Mouse (Mus musculus) NIH3T3 (cell line): ENCODE results near the gene Rufy3.
A peak's percentile ranks its signal among the peaks of the same experiment; 100 is the strongest.

Source experiments
- DNase-seq: peaks from one replicate; pipeline ENCODE4 v3.0.0-alpha.2; 2012; ENCODE audit warnings: low read depth

Rufy3 gene

DNA sequence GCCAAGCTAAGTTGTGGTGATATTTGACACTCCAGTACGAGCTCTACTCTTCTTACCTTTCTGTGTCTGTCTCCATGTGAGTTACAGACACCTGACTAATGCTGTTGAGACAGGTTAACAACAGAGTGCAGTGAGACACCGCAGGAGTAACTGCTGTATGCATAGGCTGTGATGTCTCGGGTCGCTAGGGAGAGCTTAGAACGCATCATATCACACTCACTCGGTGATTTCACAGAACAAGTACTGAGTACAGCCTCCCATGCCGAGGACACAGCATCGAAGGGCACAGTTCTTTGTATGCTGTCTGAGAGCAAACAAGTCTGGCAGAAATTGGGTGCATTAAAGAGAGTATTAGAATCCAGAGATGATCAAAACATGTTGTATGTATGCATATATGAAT lies 65.1 kb downstream of the Rufy3 start:
- DNase-seq: no peak

DNA sequence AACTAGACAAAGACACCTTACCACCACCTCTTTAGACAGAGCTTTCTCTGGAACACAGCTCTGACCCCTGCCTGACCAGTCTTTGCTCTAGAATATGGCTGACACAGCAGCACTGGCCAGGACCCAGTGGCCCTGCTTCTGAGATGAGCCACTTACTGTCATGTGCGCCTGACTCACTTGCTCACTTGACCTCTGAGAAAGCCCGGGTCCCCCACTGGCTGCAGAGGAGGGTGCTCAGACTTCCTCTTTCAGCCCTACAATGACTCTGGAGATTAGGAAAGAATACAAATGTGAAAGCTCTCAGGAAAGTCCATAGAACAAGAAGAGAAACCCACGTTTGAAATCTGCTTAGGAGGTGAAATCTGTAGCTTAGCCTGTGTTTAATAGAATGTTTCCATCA lies 66.0 kb downstream of the Rufy3 start:
- DNase-seq: peak; percentile 68

DNA sequence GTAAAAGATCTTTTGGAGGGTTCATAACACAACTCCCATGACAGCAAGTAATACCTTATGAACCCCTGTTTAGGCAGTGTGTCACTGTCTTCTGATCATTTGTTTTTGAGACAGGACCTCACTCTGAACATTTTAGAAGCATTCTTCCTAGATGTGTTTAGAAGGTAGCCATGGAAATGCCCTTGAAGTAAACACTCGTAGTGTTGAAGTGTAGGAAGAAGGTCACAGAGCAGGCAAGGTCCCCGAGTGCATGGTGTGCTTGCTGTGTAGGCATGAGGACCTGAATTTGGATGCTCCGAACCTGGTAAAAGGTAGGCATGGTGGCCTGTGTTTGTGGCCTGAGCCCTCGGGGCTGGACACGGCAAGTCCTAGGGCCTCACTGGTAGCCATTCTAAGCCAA lies 66.7 kb downstream of the Rufy3 start:
- no peak for DNase-seq

DNA sequence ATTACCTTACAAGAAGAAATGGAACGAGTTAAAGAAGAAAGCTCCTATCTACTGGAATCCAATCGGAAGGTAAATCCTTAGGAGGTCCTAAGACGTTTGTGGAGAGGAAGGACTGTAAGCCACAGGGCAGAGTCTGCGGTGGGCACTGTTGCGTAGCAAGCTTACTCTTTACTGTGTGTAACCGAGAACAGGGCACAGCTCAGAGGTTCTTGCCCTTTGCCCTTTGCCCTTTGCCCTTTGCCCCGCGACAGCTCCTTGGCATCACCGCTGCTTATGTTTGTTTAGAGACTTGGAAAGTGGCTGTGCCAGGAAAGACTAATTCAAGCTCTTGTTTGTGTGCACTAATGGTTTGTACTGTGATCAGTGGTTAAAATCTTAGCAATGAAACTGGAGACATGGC lies 67.6 kb downstream of the Rufy3 start:
- DNase-seq: no peak

DNA sequence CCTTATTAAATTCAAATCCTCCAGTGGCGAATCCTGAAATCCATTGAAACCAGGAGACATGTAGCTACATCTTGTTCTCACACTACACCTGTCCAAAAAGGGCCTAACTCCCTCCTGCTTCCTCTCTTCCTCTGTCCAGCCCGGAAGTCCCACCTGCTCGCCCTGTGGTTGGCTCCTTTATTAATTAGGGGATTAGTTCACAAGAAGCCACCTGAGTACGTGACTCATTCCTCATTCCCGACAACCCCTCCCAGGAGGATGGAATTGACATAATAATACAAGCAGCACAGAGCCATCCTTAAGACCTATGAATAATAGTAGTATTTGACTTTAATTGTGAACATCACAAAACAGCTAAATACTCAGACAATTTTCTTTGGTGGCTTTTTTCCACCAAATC lies 69.2 kb downstream of the Rufy3 start:
- no peak for DNase-seq

DNA sequence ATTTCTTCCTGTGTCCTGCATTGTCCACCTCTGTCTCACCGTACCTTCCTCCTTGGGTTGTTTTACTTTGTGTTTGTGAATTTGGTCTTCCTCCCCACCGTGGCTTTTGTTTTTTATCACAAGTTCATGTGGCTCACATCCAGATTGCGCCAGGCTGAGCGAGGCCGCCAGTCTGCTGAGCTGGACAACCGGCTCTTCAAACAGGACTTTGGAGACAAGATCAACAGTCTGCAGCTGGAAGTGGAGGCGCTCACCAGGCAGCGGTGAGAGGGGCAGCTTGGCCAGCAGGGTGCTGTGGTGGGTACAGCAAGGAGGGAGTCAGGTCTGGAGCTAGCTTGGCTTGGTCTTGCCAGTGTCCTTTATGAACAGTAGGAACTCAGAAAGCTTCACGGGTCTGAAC lies 77.9 kb downstream of the Rufy3 start:
- DNase-seq: no peak

DNA sequence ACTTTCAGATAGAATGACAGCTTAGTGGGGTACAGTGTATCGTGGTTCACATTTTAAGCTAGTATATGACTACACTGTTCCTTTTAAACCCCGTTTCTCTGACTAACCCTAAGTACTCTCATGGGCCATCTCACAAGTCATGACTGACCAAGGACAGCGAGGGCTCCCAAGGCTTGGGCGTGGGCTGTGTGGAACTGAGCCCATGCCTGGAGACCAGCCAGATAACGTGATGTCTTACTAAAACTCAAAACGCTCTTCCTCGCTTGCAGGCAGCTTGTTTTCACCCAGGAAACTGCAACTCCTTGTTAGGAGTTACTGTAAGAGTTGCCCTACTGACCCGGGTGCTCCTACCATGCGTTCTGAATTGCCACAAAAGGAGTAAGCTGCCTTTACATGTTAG lies 78.7 kb downstream of the Rufy3 start:
- no peak for DNase-seq

DNA sequence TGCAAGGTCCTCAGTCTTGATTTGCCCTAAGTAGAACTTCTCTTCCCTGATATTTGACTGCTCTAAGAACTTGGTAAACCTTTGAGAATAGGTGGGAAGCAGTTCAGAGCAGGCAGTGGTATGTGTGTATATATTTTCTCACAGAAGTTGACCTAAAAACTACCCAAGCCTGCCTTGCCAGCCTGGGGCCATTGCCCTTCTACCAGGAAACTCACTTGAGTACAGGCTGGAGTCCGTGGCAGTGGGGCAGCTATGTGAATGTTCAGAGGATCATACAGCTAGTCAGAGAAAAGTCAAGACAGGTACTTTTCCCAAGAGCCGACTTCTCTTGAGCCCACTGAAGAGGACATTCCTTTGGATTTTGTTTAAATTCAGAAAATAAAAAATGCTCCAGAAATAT lies 80.1 kb downstream of the Rufy3 start:
- no peak for DNase-seq

DNA sequence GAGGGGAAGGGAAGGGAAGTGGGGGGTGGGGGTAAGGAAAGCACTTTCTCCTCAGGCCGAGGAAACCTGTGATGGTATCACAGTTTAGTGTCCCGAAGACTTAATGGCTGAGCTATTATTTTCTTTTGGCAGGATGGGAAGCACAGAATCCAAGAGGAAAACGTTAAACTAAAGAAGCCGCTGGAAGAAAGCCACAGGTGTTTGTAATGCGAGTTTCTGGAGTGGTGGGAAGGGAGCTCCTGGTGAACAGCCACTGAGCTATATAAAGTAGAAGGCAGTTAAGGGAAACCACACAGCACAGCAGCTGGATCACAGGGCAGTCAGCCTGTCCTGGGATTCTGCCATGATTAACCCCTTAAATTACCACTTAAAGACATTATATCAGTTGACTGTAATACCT lies 80.6 kb downstream of the Rufy3 start:
- DNase-seq: no peak

DNA sequence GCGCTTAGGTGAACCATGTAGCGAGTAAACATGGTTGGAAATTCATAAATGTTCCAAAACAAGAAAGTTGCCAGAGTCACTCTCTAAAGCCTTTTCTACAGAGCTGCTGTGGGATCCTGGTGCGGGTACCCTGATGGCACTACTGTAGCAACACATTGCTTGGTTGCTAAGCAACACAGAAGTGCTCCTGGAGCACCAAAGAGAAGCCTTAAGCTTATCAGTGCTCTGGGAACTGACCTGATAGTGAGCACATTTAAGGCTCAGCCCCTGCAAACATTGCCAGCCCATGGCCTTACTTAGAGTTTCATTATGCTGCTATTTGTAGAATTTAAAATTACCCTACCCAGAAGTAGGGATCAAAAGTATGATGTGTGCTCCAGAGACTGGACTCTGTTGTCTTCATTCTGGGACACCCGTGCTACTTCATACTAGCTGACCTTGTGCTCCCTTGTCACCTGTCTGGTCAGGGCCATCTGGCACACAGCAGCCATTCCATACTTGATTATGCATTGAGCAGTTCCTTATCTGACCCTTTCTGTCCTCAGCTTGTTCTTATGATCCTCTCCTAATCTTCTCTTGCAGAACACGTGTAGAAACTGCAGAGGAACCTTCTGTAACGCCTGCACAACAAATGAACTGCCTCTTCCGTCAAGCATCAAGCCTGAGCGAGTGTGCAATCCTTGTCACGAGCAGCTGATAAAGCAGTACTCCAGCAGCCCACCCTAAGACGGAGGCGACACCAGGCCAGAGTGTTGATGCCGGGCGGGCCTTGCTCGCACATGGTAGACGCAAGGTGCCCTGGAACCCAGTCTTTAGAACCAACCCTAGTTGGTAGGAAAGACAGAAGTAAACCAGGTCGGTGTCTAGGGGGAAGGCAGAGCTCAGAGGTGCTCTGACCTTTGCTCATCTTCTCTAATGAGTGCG lies 84.7 kb downstream of the Rufy3 start:
- DNase-seq: no peak

DNA sequence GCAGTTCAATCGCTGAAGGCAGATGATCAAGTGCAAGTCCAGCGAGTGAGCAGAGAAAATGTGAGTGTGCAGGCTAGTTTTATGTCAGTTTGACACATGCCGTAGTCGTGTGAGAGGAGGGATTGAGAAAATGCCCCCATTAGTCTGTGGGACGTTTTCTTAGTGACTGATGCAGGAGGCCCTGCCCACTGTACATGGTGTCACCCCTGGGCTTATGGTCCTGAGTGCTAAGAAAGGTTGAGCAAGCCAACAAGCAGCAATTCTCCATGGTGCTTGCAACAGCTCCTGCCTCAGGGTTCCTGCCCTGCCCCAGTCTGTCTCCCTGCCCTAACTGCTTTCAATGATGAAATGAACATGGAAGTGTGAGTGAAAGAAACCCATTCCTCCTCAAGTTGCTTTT lies 87.7 kb downstream of the Rufy3 start:
- DNase-seq: no peak

DNA sequence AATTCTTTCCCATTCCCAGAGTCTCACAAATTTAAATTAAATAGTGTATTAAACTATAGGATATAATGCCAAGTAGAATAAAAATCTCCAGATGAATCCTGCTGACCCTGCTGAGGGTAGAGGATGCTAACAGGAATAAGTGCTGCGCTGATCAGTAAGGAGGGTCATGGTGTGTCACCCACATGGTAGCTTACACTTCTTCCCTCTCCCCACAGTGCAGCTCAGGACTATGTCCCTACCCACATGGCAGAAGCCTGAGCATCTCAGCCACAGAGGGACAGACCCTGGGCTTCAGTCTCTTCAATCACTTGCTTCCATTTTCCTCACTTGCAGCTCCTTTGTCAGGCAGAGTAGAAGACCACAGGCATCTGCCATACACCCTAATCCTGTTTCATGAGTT lies 93.0 kb downstream of the Rufy3 start:
- DNase-seq: no peak

DNA sequence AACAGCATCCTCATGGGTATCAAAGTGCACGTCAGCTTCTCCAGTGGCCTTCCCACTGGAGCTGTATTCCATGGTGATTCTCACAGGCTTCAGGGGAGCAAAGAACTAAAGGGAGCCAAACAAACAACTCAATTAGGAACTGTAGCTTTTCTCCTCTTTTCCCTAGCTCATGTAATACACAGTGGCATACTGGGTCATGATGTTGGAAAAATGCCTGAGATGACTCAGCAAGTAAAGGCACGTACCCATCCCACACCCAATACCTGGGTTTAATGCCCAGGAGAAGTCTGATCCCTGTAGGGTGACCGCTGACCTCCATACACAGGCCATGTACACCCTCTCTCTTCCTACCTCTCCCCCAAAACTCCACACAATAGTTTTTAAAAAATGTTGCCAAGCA lies 98.3 kb downstream of the Rufy3 start:
- no peak for DNase-seq

DNA sequence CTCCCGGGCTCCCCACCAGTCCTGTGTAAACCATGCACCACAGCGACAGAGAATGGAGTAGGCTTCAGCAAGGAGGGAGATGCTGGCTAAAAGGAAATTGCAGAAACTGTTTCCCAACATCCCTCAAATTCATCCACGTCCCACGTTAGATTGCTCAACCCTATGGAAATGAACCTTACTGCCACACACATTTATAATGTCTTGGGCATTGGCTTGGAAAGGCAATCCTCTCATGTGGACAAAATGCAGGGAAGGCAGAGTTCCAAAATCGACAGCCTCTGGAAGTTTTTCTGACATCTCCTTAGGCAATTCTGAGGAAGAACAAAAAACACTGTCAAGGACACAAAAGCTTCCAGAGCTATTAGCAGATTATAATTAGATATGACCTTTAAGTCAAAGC lies 99.0 kb downstream of the Rufy3 start:
- no peak for DNase-seq

DNA sequence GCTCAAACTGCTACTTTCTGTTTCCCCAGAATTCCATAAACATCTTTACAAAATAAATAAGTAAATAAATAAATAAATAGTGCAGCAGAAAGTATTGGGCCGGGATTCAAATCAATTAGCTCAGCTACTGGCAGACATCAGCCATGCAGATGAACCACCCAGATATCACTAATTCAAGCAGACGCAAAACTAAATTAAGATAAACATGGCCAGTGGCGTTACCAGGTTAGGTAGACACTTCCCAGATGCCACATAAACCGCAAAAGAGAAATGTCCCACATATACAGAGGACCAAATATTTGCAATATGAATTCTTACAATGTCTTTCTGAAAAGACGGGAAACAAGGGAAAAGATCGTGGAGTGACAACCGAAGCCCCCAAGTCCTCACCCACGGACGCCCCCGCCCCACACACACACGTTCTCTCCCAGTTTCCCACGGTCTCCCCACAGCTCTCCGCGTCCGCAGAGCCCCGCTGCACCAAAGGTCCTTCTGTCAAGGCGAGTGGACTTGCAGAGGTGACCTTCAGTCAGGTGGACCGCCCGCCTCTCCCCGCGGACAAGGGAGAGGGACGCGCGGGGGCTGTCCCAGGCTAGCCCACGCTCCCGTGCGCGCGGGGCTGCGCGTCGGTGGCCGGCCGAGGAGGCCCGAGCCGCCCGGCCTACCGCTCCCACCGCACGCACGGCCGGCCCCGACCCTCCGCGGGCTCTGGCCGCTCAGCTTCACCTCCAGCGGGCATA lies 110.0 kb downstream of the Rufy3 start:
- DNase-seq: peak; percentile 39

DNA sequence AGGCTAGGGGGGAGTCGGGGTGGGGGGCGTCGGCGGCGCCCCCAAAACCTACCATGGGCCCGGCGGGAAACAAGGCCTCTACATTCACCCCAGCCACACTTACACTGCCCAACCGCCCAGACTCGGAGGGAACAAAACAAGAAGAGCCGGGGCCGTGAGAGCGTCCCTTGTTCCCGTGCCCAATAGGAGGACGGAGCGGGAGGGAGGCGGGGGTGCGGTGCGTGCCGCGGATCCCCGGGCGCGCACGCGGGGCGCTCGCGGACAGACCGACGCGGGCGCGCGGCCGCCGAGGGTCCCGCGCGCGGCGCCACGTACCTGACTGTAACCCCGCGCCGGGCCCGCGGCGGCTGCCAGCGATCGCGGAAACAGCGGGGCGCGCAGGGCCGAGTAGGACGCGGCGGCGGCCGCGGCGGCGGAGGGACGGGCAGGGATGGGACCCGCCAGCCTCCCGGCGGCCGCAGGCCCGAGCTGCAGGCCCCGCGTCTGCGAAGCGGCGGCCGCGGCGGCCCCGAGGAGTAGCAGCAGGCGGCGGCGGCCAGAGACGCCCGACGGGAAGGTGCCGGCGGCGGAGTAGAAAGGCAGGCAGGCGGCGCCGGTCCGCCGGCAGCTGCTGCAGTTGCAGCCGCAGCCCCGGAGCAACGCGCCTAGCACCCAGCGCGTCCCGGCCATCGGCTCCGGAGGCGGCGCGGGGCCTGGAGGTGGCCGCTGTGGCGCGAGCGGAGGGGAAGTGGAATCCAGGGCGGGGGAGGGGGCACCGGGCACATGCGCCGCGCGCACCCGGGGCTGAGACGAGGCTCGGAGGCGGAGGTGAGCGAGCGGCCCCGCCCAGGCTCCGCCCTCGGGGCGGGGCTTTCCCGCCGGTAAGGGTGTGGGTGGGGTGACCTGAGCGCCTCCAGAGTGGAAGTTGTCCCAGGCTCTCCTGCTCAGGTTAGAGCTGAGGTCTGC lies 110.9 kb downstream of the Rufy3 start, which contains the start of gene Grsf1:
Gene Grsf1, minus strand, starts transcription at position 729 of the 945 bp plus-strand sequence.
- DNase-seq: peak; percentile 92

DNA sequence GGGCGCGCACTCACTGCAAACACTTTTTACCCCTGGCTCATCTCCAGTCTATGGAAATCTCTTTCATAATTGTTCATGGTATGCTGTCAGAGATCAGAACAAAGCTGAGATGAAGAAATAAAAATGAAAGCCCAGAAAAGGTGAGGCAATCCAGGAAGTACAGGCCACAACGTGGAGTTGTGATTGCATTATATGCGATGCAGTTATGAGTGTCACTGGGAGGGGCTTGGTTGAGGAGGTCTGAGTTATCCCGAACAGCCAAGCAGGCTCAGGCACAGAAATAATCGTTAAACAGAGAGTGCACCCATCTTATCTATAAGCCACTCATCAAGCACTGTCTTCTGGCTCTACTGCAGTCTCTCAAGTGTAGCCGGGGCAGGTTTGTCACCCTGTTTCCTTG lies 114.1 kb downstream of the Rufy3 start:
- DNase-seq: peak; percentile 33

DNA sequence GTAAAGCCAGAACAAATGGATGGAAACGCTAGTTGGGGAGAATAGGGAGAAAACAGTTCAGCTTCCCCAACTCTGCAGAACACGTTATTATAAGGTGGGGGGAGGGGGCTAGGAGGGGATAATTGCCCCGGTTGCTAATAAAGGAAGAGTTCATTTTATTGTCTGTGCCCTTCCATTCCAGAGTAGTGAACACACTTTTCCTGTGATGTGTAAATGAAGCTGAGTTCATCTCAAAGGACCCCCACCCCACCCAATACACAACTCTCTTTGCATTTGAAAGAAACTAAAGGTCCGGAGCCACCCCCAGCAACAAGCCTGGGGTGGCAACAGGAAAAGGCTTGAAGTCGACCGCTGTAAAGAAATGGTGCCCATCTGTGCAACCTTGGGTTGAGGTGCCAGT lies 114.5 kb downstream of the Rufy3 start:
- DNase-seq: no peak

DNA sequence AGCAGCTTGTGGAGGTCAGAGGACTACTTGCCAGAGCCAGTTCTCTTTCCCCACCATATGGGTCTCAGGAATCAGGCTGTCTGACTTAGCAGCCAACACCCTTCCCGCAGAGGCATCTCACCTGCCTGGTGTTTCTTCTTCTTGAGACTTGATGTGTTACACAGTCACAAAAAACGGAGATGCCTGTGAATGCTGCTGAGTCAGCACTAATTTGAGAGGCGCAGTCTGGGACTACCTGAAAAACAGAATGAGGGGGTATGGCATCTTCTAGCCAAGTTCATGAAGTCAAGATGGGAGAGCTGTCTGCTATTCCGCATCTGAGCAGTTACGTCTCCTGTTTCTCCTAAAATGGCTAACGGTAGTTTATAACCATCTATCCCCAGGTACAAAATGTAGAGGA lies 115.7 kb downstream of the Rufy3 start:
- DNase-seq: no peak

DNA sequence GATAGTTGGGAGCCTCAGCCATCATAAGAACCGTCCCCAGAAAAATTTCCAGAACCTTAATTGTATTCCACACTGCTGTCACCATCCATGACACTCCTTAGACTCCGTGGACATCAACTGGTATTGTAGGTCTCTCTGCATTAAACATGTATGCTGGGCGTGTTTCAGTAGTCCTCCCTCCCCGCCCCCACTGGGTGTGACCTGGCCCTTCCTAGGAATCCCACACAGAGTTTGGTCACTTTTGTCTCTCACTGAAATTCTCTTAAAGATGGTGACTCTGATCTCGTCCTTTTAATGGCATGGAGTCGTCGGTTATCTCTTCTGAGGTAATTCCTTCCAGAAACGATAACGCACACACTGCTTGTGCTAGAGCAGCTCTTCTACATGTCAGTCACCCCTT lies 118.9 kb downstream of the Rufy3 start:
- no peak for DNase-seq

DNA sequence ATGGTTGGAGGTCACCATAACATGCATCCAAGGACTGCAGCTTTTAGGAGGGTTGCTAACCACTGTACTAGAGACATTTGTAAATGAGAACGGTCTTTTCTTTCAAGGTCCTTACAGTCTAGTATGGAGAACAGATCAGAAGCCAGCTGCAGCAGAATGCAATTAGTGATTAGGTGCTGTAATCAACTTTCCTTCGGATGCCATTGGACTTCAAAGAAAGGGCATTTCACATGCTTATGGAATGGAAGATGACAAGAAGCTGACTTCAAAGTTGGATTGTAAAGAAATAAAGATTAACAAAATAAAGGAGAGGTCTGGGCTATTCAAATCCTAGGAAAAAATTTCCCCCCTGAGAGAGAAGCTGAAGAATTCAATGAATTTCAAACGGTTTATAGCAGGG lies 119.4 kb downstream of the Rufy3 start:
- no peak for DNase-seq

DNA sequence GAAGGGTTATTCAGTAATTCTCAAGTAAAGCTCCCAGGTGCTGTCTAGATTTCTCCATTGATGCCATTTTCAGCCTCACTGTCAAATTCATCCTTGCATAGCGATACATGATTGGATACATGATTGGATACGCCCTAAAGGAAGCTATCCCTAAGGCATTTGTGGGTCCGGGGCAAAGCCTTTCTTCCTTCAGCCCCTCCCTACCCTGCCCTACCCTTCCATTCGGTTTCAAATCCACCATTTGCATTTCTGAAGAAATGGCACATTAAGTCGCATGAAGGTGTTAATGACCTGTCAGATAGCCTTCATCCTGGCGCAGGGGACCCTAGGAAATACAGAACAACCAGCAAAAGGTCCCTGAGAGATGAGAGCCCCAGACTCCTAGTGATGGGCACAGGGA lies 120.5 kb downstream of the Rufy3 start:
- no peak for DNase-seq
